Mouse (Mus musculus) midbrain, embryonic 11.5 days (tissue): ENCODE results near the gene Itga9. TPM values are rescaled to one million over a fixed set of nuclear protein-coding genes. Genes with fewer than 3 reads are reported as not detected.
A peak's percentile ranks its signal among the peaks of the same experiment; 100 is the strongest.

Experiments used
- ATAC-seq: fragments of 200-750 bp; cut with Nextera tagmentation; 2 replicates; pipeline ENCODE4 v1.8.0; 2017; ENCODE audit warnings: moderate TSS enrichment, moderate library complexity; ENCODE audit not compliant: low FRiP score
- DNase-seq: peaks from one replicate; pipeline ENCODE4 v3.0.0; 2015; ENCODE audit warnings: low spot score; ENCODE audit errors: missing footprints
- H3K27ac ChIP-seq: fragments of 300-500 bp; sonication (generic); 2 replicates; pipeline ENCODE4 v1.5.1; 2014; ENCODE audit warnings: low read depth, low read length
- H3K27me3 ChIP-seq: fragments of 300-500 bp; sonication (generic); 2 replicates; pipeline ENCODE4 v1.6.1; 2014; ENCODE audit warnings: mild to moderate bottlenecking, low read length, moderate library complexity, mixed read lengths; ENCODE audit not compliant: control insufficient read depth, insufficient read depth
- H3K36me3 ChIP-seq: fragments of 300-500 bp; sonication (generic); 2 replicates; pipeline ENCODE4 v1.6.1; 2014; ENCODE audit warnings: mild to moderate bottlenecking, low read length, moderate library complexity, mixed read lengths; ENCODE audit not compliant: control insufficient read depth, insufficient read depth
- H3K4me1 ChIP-seq: fragments of 300-500 bp; sonication (generic); 2 replicates; pipeline ENCODE4 v1.6.1; 2014; ENCODE audit warnings: low read length; ENCODE audit not compliant: control insufficient read depth, insufficient read depth
- H3K4me2 ChIP-seq: fragments of 300-500 bp; sonication (generic); 2 replicates; pipeline ENCODE4 v1.6.1; 2014; ENCODE audit warnings: mild to moderate bottlenecking, moderate library complexity
- H3K4me3 ChIP-seq: fragments of 300-500 bp; sonication (generic); 2 replicates; pipeline ENCODE4 v1.5.1; 2014; ENCODE audit warnings: low read depth, low read length
- H3K9ac ChIP-seq: fragments of 300-500 bp; sonication (generic); 2 replicates; pipeline ENCODE4 v1.6.1; 2014; ENCODE audit warnings: low read length
- H3K9me3 ChIP-seq: fragments of 300-500 bp; sonication (generic); 2 replicates; pipeline ENCODE4 v1.6.1; 2016; ENCODE audit warnings: low read length; ENCODE audit not compliant: control insufficient read depth
- WGBS: fragments of 180-500 bp; shearing (Covaris S2); extraction: QIAGEN DNeasy Blood & Tissue Kit; methylation state at CpG from one replicate; pipeline ENCODE4 v1.1.7; 2014; 5-methylcytosine and 5-hydroxymethylcytosine counted together
- polyA plus RNA-seq: library from polyadenylated mRNA; unstranded; fragments of >200 nt; fragmentation: Nextera tagmentation; extraction: Ambion mirVana; gene quantifications from 2 replicates; pipeline ENCODE4 v1.2.1, GENCODE M21; 2014

Gene Itga9
- polyA plus RNA-seq, 1 experiment from 2014 or later, result 4.0 TPM

- no peaks in the 10 kb centered on the region for H3K36me3 ChIP-seq
- ATAC-seq (peak; percentile 77), DNase-seq (peak; percentile 98)
- H3K4me3 ChIP-seq, result no peak overlapping the region
- H3K9me3 ChIP-seq, result no peaks in the 10 kb centered on the region
- 53% methylated on average over 18 of the region's 18 CpGs for WGBS
- H3K27me3 ChIP-seq, result no peaks in the 10 kb centered on the region
- no peak overlapping the region for H3K27ac ChIP-seq
- H3K4me2 ChIP-seq, result no peak overlapping the region
- peaks cover 3% of the 10 kb centered on the region; the same call in 1 of the 2 replicates for H3K4me1 ChIP-seq
- H3K9ac ChIP-seq, result no peak overlapping the region
These were observed 301.6 kb downstream of the Itga9 start for GRCm38 (mm10) chr9:118907934-118908620.

DNA sequence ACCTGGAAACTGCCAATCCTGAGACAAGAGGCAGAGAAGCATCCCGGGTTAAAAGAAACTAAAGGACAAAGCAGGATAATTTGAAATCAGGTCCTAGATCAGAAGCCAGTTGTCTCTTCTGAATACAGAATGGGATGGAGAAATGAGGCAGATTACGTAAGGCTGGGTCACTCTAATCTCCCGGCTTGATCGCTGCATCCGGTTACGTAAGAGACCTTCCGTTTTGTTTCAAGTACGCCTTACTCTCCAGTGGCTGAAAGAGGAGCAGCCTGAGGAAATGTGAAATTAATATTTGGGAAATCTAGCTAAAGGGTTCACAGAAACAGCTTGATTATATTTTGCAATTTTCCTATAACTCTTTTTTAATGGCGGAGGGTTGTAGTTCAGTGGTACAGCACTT is 306.6 kb downstream of the Itga9 start:
- Histone ChIP-seq H3K4me3 (no peak overlapping the region), H3K4me2 (no peak overlapping the region), H3K9ac (no peak overlapping the region), H3K4me1 (peaks cover 1% of the 10 kb centered on the region; the same call in 1 of the 2 replicates), H3K9me3 (no peaks in the 10 kb centered on the region), H3K27me3 (no peaks in the 10 kb centered on the region; the same call in 1 of the 2 replicates), H3K36me3 (no peaks in the 10 kb centered on the region), H3K27ac (no peak overlapping the region)
- no peak for ATAC-seq
- DNase-seq, result no peak
- WGBS, result 96% methylated on average over 9 of the region's 9 CpGs

GRCm38 (mm10) chr9:118913613-118914012 is 307.1 kb downstream of the Itga9 start:
- no peak overlapping the region for H3K4me2 ChIP-seq
- DNase-seq (no peak), ATAC-seq (no peak)
- H3K9me3 ChIP-seq, result no peaks in the 10 kb centered on the region
- H3K27ac ChIP-seq, result no peak overlapping the region
- no peak overlapping the region for H3K4me3 ChIP-seq
- WGBS, result 91% methylated on average over 3 of the region's 3 CpGs
- H3K4me1 ChIP-seq, result no peaks in the 10 kb centered on the region
- no peaks in the 10 kb centered on the region for H3K36me3 ChIP-seq
- no peak overlapping the region for H3K9ac ChIP-seq
- H3K27me3 ChIP-seq, result no peaks in the 10 kb centered on the region; the same call in 1 of the 2 replicates

GRCm38 (mm10) chr9:118914589-118914988 is 308.1 kb downstream of the Itga9 start:
- Histone ChIP-seq H3K4me3 (no peak overlapping the region), H3K9me3 (no peaks in the 10 kb centered on the region), H3K36me3 (no peaks in the 10 kb centered on the region), H3K27me3 (no peaks in the 10 kb centered on the region; the same call in 1 of the 2 replicates), H3K27ac (no peak overlapping the region), H3K4me2 (no peak overlapping the region), H3K9ac (no peak overlapping the region), H3K4me1 (no peaks in the 10 kb centered on the region)
- DNase-seq (no peak), ATAC-seq (no peak)
- 51% methylated on average over 8 of the region's 8 CpGs for WGBS

- Histone ChIP-seq H3K27me3 (no peaks in the 10 kb centered on the region; the same call in 1 of the 2 replicates), H3K36me3 (no peaks in the 10 kb centered on the region), H3K4me2 (no peak overlapping the region), H3K9ac (no peak overlapping the region), H3K9me3 (no peaks in the 10 kb centered on the region), H3K4me1 (no peaks in the 10 kb centered on the region), H3K4me3 (no peak overlapping the region), H3K27ac (no peak overlapping the region)
- WGBS, result 59% methylated on average over 5 of the region's 5 CpGs
- ATAC-seq (no peak), DNase-seq (peak; percentile 94)
These were observed 308.8 kb downstream of the Itga9 start for GRCm38 (mm10) chr9:118915290-118915689.

DNA sequence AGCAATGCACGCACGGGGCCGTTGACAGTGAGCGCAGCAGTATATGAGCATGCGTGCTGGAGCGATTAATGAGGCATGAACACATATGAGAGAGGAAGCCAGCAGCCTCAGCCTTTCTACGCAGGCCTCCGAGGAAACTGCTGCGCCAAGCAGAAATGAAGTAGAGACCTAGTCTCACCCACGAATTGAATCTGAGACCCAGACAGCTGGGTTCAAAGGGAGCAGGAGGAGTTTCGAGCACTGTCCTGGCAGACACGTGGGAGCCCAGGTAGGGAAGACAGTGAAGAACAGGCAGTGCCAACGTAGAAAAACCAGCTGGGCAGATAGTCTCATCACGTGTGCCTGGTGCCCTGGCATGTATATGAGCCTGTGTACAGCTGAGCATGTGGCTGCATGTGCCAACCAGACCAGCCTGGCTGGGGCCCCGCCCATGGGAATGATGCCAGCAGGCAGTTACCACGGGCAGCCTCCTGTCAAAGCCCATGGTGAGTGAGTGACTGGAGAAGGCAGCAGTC is 313.2 kb downstream of the Itga9 start:
- no peak overlapping the region for H3K4me2 ChIP-seq
- no peaks in the 10 kb centered on the region for H3K36me3 ChIP-seq
- H3K4me3 ChIP-seq, result no peak overlapping the region
- H3K4me1 ChIP-seq, result peaks cover 1% of the 10 kb centered on the region; the same call in 1 of the 2 replicates
- no peak overlapping the region for H3K27ac ChIP-seq
- WGBS, result 81% methylated on average over 16 of the region's 16 CpGs
- H3K27me3 ChIP-seq, result no peaks in the 10 kb centered on the region; the same call in 1 of the 2 replicates
- no peaks in the 10 kb centered on the region for H3K9me3 ChIP-seq
- H3K9ac ChIP-seq, result no peak overlapping the region
- ATAC-seq (no peak), DNase-seq (no peak)

DNA sequence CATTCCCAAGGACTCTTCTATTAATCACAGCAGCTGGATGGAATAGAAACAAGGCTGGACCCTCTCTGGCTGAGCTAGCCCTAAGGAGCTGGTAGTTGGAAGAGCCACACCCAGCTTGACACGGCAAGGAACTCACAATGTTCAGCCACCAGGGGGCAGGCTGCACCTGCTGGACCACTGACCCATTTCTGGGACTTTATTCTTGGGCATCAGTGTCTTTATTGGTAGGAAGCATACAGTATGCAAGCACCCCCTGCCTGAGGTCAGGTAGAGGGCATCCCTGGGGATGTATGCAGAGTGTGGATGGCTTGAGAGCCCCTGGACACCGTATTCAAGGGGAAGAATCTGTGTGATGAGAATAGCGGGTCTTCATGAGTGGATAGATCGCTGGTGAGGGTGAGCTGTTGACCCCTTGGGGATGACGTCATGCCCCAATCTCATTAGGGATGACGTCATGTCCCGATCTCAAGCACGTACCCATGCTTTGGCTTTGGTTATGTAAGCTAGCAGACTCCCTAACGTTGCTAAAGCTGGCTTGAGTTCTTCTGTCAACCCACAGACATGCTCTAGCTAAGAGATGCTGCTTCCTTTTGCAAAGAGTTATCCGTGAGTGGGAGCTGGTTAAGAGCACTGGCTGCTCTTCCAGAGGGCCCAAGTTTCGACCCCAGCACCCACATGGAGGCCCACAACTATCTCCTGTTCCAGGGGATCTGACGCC is 314.5 kb downstream of the Itga9 start:
- Histone ChIP-seq H3K9me3 (no peaks in the 10 kb centered on the region), H3K4me2 (no peak overlapping the region), H3K9ac (no peak overlapping the region), H3K4me3 (no peak overlapping the region), H3K36me3 (no peaks in the 10 kb centered on the region), H3K4me1 (peaks cover 9% of the 10 kb centered on the region; the same call in 1 of the 2 replicates), H3K27ac (no peak overlapping the region), H3K27me3 (no peaks in the 10 kb centered on the region; the same call in 1 of the 2 replicates)
- peak; percentile 98 for DNase-seq
- 0 out of 2 replicates have a peak, but pooled peaks have one; percentile 15 for ATAC-seq
- 56% methylated on average over 12 of the region's 12 CpGs for WGBS

DNA sequence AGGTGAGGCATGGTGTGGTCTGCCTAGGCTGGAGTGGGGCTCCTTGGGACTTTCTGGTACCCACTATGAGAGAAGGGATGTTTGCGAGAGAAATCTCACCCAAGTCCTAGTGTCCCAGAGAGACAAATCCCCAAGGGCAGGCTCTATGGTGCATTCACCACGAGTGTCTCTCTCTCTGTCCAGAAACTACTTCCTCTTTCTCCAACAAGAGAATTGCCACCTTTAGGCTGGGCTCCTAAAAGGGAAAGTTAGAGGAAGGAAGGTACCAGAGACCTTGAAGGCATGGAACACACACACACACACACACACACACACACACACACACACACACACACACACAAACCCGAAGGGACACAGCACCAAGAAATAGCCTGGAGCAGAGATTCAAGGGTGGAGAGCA is 315.4 kb downstream of the Itga9 start:
- DNase-seq, result no peak
- Histone ChIP-seq H3K36me3 (no peaks in the 10 kb centered on the region), H3K27me3 (no peaks in the 10 kb centered on the region; the same call in 1 of the 2 replicates), H3K4me3 (no peak overlapping the region), H3K4me2 (no peak overlapping the region), H3K4me1 (peaks cover 12% of the 10 kb centered on the region; the same call in 1 of the 2 replicates), H3K9ac (no peak overlapping the region), H3K9me3 (no peaks in the 10 kb centered on the region), H3K27ac (no peak overlapping the region)
- ATAC-seq, result no peak
- 77% methylated on average over 3 of the region's 3 CpGs for WGBS
